Mouse (Mus musculus) urinary bladder, postnatal 14 days (tissue): ENCODE data around the gene Zfp426.
A peak's percentile ranks its signal among the peaks of the same experiment; 100 is the strongest.

Experiments
- DNase-seq: peaks from one replicate; pipeline ENCODE4 v3.0.0; 2021; ENCODE audit warnings: low spot score

Gene Zfp426

GRCm38 (mm10) chr9:20459377-20460317, 32.9 kb downstream of the Zfp426 start, which contains the start of gene Zfp26:
Zfp26 (minus strand) TSS chr9:20460162.
- peak; percentile 84 for DNase-seq

- no peak for DNase-seq
Measured at GRCm38 (mm10) chr9:20453647-20454046, 38.9 kb downstream of the Zfp426 start.

GRCm38 (mm10) chr9:20451493-20451892, 41.1 kb downstream of the Zfp426 start:
- no peak for DNase-seq

- DNase-seq: no peak
Measured at GRCm38 (mm10) chr9:20443183-20443783, 49.3 kb downstream of the Zfp426 start.

- DNase-seq: no peak
Measured at GRCm38 (mm10) chr9:20430004-20430403, 62.5 kb downstream of the Zfp426 start.
